Mouse (Mus musculus) CD8-positive naive resting alpha-beta T cell, adult 2 months (primary cell): ENCODE results near the gene Zfp747.
A peak's percentile ranks its signal among the peaks of the same experiment; 100 is the strongest.
"Not testable (repeated sequence)": the region's sequence is repeated elsewhere in the genome, so short reads cannot be mapped to it uniquely, and the experiment has no call there.

ENCODE experiments used
- DNase-seq, 2 experiments: peaks; one replicate each; pipeline ENCODE4 v3.0.0; 2022; ENCODE audit warnings: low read depth in 2 of 2, low spot score in 2 of 2

Gene Zfp747

DNA sequence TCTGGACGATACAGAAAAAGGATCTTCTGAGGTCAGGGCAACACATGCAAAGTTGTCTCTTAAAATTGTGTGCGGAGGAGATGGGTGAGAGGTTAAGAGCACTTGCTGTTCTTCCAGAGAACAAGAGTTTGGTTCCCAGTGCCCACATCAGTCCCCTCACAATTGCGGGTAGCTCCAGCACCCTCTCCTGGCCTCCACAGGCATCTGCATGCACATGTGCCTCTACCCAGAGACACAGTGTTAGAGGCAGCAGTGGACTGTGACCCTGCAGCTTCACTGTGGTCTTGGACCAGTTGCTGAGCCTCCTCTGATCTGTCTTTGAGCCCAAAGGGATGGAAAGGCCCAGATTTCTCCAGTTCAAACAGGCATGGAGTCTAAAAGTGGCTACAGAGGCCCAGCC is 4.0 kb downstream of the Zfp747 start:
- DNase-seq: peak in 1 of 2 experiments; percentile 19

DNA sequence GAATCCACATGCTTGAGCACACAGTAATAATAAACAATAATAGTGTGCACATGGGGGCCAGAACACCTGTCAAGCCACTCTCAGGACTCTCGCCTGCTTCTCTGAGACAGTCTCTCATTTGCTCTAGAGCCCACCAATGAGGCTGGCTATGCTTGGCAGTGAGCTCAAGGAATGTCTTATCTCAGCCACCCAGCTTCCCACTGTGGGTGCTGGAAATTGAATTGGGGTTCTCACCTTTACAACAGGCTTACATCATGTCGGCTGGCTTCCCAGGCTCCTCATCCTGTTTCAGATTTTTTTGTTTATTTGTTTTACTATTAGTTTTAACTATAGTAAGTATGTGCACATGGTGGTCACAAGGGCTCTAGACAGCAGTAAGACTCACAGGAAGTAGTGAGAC is 4.6 kb downstream of the Zfp747 start:
- no peak for DNase-seq

GRCm38 (mm10) chr7:127366249-127366648 is 9.6 kb downstream of the Zfp747 start:
- no peak for DNase-seq

DNA sequence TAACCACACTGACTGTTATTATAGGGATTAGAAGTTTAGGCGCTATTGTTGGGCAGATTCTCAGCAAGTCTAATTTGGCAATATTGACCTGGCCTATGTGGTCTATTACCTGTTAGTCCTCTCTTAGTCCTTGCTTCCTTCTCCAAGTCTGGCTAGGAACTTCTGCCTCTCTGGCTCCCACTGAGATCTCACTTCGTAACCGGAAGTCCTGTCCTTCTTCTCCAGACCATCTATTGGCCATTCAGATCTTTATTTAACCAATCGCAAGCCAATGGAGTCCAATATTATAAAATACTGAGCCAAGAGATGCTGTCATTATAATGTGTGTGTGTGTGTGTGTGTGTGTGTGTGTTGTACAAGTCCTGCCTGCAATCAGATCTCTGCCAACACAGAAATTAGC is 11.7 kb downstream of the Zfp747 start:
- no peak for DNase-seq

GRCm38 (mm10) chr7:127363475-127363921 is 12.4 kb downstream of the Zfp747 start:
- DNase-seq: no peak

DNA sequence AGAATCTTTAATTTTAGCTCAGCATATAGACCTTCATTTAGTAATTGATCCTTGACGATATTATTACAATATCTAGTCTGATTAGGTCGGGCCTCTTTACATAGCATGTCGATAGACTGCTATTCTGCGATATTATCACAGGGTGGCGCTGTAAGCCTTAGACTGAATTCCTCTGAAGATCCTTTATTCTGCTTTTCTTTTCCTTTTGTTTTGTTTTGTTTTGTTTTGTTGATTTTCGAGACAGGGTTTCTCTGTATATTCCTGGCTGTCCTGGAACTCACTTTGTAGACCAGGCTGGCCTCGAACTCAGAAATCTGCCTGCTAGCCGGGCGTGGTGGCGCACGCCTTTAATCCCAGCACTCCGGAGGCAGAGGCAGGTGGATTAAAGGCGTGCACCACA is 13.4 kb downstream of the Zfp747 start:
- DNase-seq: peak in 1 of 2 experiments; percentile 35

- DNase-seq: no peak
Observed at GRCm38 (mm10) chr7:127361449-127361848, 14.4 kb downstream of the Zfp747 start.

DNA sequence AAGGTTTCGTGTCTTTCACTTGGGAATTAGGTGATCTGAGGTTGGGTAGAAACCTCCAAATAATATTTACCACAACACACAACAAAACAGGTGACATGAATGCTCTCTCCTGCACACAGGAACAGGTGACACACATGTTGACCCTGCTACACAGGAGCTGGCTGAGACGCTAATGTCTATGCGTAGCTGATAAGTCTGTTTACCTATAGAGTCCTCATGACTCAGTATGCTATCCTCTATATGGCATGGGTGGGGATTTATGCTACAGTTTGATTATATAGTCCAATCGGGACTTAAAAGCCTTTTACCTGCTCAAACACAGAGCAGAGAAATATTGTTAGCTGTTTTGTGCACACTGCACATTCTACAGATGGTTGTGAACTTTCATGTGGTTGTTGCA is 15.6 kb downstream of the Zfp747 start:
- DNase-seq: no peak

DNA sequence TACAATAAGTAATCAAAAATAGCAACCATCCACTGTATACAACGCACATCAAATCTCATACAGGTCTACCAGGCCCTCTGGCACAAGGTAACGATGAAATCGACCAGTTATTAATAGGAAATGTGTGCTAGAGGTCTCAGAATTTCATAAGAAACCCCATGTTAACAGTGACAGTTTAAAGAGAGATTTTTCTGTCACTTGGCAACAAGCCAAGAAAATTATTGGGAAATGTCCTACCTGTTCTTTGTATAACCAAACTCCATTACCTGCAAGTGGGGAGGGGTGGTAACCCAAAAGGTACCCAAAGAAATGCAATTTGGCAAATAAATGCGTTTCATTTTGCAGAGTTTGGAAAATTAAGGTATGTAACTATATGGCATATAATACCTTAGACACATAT is 17.4 kb downstream of the Zfp747 start:
- DNase-seq: no peak

GRCm38 (mm10) chr7:127357871-127358270 is 18.0 kb downstream of the Zfp747 start:
- no peak for DNase-seq

GRCm38 (mm10) chr7:127355796-127356195 is 20.1 kb downstream of the Zfp747 start:
- DNase-seq: no peak

GRCm38 (mm10) chr7:127351230-127352004 is 24.4 kb downstream of the Zfp747 start:
- no peak for DNase-seq

DNA sequence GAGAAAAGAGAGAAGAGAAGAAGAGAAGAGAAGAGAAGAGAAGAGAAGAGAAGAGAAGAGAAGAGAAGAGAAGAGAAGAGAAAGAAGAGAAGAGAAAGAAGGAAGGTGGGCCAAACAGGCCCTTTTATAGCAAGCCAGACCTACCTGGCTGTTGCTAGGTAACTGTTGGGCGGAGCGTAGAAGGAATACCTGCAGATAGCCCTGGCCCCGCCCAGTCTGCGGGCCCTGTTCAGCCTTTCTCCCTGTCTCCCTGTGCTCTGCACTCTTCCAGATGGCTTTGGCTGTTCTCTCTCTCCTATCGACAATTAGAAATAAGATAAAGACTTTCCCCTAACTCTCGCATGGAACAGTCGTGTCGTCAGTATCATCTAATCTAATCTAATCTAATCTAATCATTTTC is 29.2 kb downstream of the Zfp747 start:
- DNase-seq: no peak

- peak; percentile 53 to 73 for DNase-seq
Observed at GRCm38 (mm10) chr7:127345512-127346325, 30.1 kb downstream of the Zfp747 start, which contains the start of gene Zfp768. TSS of gene Zfp768 (minus strand) at chr7:127345589.

DNA sequence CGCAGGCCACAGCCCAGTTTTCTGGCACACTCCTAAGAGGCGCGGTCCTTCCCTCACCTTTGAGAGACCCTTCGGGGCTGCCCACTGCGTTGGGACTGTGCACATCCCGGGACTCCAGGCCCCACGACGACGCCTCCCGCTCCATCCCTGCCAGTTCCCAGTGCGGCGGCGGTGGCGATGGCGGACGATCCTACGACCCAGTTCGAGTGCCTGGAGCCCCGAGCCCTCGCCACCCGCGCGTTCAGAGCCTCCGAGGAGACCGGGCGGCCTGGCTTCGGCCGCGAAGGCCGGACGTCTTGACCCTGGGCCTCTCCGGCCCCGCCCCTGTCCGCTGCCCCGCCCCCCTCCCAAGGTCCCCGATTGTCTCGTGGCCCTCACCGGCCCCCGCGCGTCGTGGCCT is 30.8 kb downstream of the Zfp747 start:
- no peak for DNase-seq

DNA sequence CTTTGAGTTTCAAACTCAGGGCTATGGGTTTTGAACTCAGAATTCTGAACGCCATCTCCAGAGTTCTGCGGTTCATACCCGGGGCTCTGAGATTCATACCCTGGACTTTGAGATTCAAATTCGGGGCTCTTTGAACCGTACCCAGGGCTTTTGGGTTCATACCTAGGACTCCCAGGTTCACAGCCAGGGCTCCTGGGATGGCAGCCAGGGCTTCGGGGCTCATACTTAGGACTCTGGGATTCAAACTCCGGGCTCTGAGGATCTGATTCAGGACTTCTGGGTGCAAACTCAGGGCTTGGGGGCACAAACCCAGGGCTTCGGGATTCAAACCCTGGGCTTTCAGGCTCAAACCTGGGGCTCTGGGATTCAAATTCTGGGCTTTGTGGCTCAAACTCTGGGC is 31.5 kb downstream of the Zfp747 start:
- no peak for DNase-seq

GRCm38 (mm10) chr7:127343351-127344019 is 32.4 kb downstream of the Zfp747 start:
- no peak for DNase-seq

- no peak for DNase-seq
Observed at GRCm38 (mm10) chr7:127342888-127343287, 33.0 kb downstream of the Zfp747 start.

GRCm38 (mm10) chr7:127342332-127342731 is 33.5 kb downstream of the Zfp747 start:
- DNase-seq: peak in 1 of 2 experiments; percentile 38

GRCm38 (mm10) chr7:127341861-127342260 is 34.0 kb downstream of the Zfp747 start:
- DNase-seq: not testable (repeated sequence)

GRCm38 (mm10) chr7:127341356-127341755 is 34.5 kb downstream of the Zfp747 start:
- no peak for DNase-seq

GRCm38 (mm10) chr7:127337636-127338035 is 38.2 kb downstream of the Zfp747 start:
- no peak for DNase-seq
